Mouse (Mus musculus): ENCODE measurements at regions not wholly inside any gene's neighbourhood (a gene's known extent, or its start where the extent isn't known, plus 50 kb on each side); places are given as distances from the start of the nearest gene placed in this dataset.

DNA sequence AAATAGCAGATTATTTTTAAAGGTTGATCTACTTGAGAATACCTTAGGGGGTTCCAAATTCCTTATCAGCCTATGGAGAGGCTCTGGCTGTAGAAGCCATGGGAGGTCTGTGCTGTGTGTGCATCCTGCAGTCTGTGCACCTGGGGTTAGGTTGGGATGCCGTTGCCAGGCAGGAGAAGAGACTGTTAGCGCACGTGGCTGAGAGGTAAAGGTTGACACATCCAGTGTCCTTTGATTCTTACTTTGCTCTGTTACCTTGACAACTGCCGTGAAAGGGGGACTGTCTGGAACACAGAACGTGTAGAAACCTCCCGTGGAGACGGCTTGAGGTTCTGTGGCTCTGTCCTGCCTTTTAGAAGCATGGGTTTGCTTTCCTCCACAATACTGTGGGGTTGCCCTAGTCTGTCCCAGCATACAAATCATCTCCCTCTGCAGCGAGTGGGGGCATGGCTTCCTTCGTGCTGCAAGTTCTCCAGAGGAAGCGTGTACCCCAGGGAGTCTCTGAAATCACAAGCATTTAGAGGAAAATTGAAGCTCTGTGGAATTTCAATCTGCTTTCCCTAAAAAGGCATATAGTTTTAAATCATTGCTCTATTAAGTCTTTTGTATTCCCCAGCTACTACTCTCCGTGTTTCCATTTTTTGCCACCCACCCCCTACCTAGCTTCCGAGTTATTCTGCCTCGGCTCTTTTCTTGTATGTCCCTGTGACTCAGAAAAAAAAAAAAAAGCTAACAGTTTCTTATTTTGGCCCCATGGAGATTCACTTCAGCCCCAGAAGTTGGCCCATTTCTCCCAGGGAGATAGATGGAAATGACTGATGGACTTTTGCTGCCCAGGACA lies 63.8 kb upstream of the Pbx1 start:
- TF ChIP-seq CTCF (IDR thresholded peaks at IDR 0.05) (no peak), EP300 (IDR thresholded peaks at IDR 0.05) (no peak)
